Mouse (Mus musculus) large intestine, adult 2 months (tissue): ENCODE measurements around the gene Tm7sf2. TPM values are rescaled to one million over a fixed set of nuclear protein-coding genes. Genes with fewer than 3 reads are reported as not detected.
"Not testable (repeated sequence)": the region's sequence is repeated elsewhere in the genome, so short reads cannot be mapped to it uniquely, and the experiment has no call there.

Experiments used
- DNase-seq: peaks from one replicate; pipeline ENCODE4 v3.0.0-alpha.2; 2012; ENCODE audit warnings: low read depth, low spot score
- WGBS: fragments of 180-500 bp; shearing (Covaris S2); methylation state at CpG from one replicate; pipeline ENCODE4 v1.1.7; 2018; 5-methylcytosine and 5-hydroxymethylcytosine counted together
- polyA plus RNA-seq: library from polyadenylated mRNA; depleted of rRNA; stranded (reverse); fragments of >200 nt; gene quantifications from 2 replicates; pipeline ENCODE4 v1.2.3, GENCODE M21; 2012

Gene Tm7sf2
- polyA plus RNA-seq, 1 experiment: 66.0 TPM

GRCm38 (mm10) chr19:6046294-6047153 is 21.6 kb downstream of the Tm7sf2 start, which contains the start of gene Syvn1:
Gene Syvn1 (plus strand): TSS chr19:6046576.
- DNase-seq: peak; percentile 91
- WGBS: under 1% methylated on average over 65 of the region's 65 CpGs

DNA sequence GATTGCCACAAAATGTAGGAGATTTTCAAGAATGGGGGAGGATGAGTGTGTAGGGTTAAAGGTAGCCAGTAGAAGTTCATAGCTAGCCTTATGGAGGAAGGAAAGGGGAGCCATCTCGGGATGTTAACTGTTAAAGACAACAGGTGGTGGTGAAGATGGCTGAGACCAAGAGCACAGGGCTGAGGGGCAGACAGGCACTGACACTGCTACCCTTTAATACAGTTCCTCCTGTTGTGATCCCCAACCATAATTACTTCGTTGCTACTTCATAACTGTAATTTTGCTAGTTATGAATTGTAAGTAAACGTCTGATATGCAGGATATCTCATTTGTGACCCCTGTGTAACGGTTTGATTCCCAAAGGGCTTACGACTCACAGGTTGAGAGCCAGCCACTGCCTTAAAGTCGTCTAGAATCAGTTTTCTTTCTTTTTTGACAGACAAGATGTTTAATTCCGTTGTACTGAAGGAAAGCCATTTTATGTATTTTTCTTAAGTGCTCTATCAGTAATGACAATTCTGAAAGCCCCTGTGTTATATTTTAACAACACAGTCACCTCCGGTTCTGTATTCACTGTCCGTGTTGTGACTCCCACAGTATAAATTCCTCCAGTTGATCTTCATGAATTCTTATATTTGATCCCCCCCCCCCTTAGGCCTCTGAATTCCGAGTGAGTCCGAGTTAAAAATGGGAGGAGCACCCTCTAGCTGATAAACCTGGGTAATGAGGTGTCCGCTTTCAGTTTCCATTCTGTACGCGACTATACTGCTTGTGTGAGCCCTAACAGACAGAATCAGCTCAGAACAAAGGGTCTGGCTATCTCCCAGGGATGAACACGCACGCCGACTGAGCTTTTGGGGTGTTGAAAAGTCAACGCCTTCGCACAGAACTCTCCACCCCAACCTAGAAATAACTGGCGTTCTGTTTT is 22.5 kb downstream of the Tm7sf2 start:
- DNase-seq: no peak
- 9% methylated on average over 20 of the region's 20 CpGs for WGBS

GRCm38 (mm10) chr19:6044102-6044501 is 24.1 kb downstream of the Tm7sf2 start:
- not testable (repeated sequence) for DNase-seq

GRCm38 (mm10) chr19:6042293-6042692 is 25.9 kb downstream of the Tm7sf2 start:
- DNase-seq: no peak
- 83% methylated on average over 9 of the region's 9 CpGs for WGBS

More at GRCm38 (mm10) chr19:6044102-6044501, 24.1 kb downstream of the Tm7sf2 start:
- WGBS: 23% methylated on average over 4 of the region's 4 CpGs

GRCm38 (mm10) chr19:6040002-6040401 is 28.2 kb downstream of the Tm7sf2 start:
- no peak for DNase-seq

DNA sequence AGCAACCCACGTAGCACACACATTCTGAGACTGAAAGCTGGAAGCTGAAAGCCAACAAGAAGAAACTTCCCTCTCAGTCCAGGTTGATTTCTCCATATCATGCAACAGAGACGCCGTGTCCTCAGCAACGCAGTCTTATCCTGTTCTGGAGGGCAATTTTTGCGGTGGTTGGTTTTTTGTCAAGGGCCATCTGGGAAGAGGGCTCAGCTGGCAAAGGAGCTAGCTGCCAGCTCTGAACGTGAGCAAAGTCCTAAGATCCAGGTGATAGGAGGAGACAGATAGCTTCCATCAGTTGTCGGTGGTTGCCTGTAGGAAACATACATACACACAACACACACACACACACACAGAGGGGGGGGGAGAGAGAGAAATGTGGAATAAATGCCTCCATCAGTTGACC is 29.8 kb downstream of the Tm7sf2 start:
- 77% methylated on average over 7 of the region's 7 CpGs for WGBS
- DNase-seq: no peak

- no peak for DNase-seq
These were observed 30.5 kb downstream of the Tm7sf2 start for GRCm38 (mm10) chr19:6037695-6038094.

- 34% methylated on average over 9 of the region's 9 CpGs for WGBS
These were observed 32.1 kb downstream of the Tm7sf2 start for GRCm38 (mm10) chr19:6035966-6036585.

DNA sequence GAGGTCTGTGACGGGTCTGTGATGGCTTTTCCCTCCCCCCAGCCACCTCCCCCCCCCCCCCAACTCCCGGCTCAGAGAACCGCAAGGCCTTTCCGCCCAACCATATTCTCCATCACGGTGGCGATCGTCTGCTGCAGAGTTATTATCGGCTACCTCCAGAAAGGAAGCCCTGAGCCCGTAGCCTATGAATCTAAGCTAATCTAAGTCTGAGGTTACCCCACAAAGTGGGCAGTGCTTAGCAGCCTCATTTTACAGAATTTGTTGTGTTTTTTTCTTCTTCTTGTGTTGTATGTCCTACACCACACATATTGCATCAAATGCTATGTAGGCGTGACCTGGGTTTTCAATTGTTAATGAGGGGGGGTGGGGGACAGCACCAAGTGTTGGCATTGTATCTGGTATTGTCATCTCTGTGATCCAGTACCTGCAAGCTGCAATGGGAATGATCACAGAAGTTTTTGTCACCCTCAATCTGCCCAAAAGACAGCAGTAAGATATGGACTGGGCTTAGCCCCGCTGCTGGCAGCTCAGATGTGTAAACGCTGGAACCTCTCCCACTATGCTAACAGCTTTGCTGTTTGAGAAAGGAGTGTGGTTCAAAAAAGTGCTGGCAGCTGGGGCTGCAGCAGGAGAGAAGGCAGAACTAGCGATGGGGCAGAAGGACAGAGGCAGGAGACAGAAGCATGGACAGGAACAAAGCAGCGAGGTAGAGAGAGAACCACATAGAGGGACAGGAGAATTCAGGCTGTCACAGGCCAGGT is 37.5 kb downstream of the Tm7sf2 start:
- 64% methylated on average over 14 of the region's 14 CpGs for WGBS
- DNase-seq: no peak

More at GRCm38 (mm10) chr19:6035966-6036585, 32.1 kb downstream of the Tm7sf2 start:
- DNase-seq: no peak

GRCm38 (mm10) chr19:6029426-6029825 is 38.7 kb downstream of the Tm7sf2 start:
- WGBS: 79% methylated on average over 9 of the region's 9 CpGs
- no peak for DNase-seq

GRCm38 (mm10) chr19:6028991-6029390 is 39.2 kb downstream of the Tm7sf2 start:
- no peak for DNase-seq
- WGBS: 28% methylated on average over 6 of the region's 6 CpGs

- 78% methylated on average over 7 of the region's 7 CpGs for WGBS
These were observed 44.2 kb downstream of the Tm7sf2 start for GRCm38 (mm10) chr19:6023930-6024329.

GRCm38 (mm10) chr19:6023059-6023458 is 45.1 kb downstream of the Tm7sf2 start:
- no peak for DNase-seq
- WGBS: 77% methylated on average over 8 of the region's 8 CpGs

More at GRCm38 (mm10) chr19:6023930-6024329, 44.2 kb downstream of the Tm7sf2 start:
- no peak for DNase-seq

DNA sequence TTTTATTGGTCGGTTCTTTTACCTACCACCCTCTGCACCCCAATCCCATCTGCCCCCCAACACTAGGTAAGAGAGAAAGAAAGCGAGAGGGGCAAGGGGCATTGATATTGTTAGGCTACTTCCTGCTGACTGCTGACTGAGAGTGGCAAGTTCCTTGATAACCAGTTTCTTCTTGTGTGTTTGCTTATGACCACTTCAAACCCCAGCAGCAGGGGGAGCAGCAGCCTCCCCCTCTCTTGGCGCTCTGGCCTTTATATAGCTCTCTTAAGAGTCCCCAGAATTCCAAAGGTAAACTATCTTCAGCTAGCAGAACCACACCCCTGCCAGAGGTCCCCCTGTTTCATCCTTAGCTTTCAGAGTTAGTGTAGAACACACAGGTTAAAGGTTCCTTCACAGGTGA is 47.9 kb downstream of the Tm7sf2 start:
- 36% methylated on average over 3 of the region's 3 CpGs for WGBS
- no peak for DNase-seq

- DNase-seq: no peak
- 21% methylated on average over 15 of the region's 15 CpGs for WGBS
These were observed 49.8 kb downstream of the Tm7sf2 start for GRCm38 (mm10) chr19:6018142-6019089.

GRCm38 (mm10) chr19:6016532-6016931 is 51.6 kb downstream of the Tm7sf2 start:
- DNase-seq: no peak
- 38% methylated on average over 7 of the region's 7 CpGs for WGBS

DNA sequence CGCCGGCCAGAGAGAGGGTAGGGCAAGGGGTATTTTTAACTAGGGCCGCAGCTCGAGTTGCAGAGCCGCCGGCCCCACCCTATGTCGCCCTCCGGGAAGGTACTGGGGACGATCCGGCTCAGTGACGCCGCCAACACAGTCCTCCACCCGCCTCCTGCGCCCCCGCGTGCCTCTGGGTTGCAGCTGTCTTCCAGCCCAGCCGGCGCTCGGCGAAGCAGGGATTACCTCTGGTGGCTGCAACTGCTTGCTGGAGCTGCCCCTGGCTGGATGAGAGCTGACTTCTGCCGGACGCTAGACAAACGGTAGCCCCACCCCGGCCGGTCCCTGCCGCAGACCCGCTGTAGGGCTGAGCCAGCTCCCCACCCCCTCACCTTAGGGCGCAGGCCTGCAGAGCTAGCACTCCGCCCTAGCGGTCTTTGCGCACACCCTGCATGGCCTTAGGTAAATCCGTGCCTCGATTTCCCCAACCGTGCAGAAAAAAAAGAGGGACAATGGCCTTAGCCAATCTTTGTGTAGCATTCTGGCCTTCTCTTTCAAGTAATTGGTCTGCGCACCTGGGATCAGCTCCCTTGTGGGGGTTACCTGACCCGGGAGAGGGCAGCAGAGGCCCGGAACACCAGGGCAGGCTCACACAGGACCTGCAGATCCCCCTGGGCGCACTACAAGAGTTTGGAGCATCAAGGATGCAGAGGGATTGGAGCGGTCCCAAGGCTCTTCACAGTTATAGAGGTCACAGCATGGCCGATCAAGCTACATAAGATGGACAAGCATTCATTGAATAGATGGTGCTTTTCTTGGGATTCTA is 52.5 kb downstream of the Tm7sf2 start, which contains the start of gene Capn1:
Capn1 (minus strand) TSS at position 387 of the 805 bp plus-strand sequence.
- 2% methylated on average over 40 of the region's 40 CpGs for WGBS
- DNase-seq: no peak
